Mouse (Mus musculus) spleen, adult 18-20 months (tissue): ENCODE data around the gene Map6.

Experiments used
- DNase-seq, 2 experiments: peaks; one replicate each; pipeline ENCODE4 v3.0.0; 2022; ENCODE audit warnings: mixed read lengths in 2 of 2

Gene Map6

DNA sequence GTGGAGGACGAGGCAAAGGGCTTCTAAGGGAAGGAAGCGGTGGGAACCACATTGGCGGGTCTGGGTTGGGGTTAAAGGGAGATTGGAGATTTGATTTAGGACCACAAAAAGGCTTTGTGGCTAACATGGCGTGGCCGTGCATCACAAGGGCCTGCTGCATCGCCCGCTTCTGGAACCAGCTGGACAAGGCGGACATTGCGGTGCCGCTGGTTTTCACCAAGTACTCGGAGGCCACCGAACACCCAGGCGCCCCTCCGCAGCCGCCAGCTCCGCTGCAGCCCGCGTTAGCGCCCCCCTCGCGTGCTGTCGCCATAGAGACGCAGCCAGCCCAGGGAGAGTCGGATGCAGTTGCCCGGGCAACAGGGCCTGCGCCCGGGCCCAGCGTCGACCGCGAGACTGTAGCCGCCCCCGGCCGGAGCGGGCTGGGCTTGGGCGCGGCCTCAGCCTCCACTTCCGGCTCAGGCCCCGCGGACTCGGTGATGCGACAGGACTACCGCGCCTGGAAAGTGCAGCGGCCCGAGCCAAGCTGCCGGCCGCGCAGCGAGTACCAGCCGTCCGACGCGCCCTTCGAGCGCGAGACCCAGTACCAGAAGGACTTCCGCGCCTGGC is 754 bp downstream of the Map6 start:
- peak in 1 of 2 experiments; percentile 13 for DNase-seq

DNA sequence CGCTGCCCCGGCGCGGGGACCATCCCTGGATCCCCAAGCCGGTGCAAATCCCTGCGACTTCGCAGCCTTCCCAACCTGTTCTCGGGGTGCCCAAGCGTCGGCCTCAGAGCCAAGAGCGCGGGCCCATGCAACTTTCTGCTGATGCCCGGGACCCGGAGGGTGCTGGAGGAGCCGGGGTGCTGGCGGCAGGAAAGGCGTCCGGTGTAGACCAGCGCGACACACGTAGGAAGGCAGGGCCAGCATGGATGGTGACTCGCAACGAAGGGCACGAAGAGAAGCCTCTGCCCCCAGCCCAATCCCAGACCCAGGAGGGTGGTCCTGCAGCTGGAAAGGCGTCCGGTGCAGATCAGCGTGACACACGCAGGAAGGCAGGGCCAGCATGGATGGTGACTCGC is 1.3 kb downstream of the Map6 start:
- no peak for DNase-seq

DNA sequence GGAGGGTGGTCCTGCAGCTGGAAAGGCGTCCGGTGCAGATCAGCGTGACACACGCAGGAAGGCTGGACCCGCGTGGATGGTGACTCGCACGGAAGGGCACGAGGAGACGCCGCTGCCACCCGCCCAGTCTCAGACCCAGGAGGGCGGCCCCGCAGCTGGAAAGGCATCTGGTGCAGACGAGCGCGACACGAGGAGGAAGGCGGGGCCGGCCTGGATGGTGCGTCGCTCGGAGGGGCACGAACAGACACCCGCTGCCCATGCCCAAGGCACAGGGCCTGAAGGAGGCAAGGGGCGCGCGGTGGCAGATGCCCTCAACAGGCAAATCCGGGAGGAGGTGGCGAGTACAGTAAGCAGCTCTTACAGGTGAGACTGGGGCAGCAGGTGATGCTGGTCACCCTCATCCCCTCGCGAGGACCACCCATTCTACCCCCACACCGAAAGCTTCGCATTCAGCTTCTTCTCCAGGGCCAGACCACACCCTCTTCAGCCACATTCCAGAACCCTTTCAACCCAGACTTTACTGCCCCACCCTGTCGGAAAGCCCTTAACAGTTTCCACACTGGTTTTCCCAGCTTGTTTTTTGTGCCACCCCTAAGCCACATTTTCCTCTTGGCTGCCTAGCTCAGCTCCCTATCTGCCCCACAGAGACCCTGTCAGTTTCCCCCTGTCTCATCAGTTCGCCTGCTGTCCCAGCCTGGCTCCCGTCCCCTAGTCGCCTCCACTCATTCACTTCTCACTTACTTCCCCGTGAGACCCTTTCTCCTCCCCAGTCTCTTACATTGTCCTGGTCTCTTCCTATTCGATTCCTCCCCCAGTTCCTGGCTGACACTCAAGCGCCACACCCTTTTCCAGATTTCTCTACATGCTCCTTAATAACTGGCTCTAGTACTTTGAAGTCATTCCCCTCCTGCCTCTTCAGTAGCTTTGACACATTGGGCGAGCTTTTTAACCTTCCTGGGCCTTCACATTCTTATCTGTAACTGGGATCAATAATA is 2.0 kb downstream of the Map6 start:
- DNase-seq: no peak

DNA sequence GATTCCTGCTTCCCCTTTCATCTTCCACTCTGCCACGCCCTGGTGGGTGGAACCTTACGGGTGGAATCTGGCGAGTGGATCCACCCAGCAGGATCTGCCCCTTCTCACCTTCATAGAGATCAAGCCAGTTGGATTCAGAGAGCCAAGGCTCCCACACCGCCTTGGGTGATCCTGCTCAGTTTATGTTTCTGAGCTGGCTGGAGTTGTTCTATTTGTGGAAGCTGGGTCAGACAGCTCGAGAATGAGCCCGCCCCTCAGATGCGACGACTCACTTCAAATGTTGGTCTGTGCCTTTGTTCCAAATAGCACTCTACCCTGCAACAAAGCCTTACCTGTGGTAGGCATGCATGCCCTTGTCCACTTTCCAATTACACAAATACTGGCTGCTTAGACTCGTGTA is 4.4 kb downstream of the Map6 start:
- no peak for DNase-seq

DNA sequence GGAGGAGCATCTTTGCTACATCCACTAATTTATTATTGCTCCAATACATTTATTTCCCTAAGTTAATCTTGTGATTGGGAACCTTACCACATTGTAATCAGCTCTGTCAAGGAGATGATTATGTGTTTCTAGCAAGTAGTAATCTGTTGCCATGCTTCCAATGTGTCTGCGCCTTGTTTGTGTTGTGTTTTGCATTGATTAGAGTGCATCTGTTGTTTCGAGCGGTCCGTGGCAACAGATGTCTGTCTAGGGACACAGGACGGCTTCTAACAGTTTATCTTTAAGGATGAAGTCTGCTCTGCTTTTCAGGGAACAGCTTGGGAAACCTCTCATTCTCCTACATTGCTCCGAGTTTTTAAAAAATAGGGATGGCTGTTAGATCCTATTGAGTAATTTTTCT is 7.9 kb downstream of the Map6 start:
- no peak for DNase-seq

DNA sequence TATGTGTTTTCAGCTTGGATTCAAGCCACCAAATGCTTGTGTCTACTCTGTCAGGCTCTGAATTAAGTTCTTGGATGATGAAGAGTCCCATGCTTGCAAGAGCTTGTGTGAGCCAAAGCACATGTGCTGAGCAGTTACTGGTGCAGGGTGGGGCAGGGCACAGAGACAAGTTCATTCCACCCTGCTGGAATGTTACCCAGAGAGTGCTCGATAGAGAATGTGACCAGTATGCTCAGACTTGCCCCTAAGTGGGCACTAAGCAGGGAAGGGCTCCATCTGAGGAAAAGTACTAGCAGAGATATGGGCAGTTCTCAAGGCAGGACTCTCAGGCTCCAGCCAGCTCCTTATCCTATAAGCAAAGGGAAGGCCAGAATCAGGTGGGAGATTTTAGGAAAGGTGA is 9.4 kb downstream of the Map6 start:
- DNase-seq: no peak

DNA sequence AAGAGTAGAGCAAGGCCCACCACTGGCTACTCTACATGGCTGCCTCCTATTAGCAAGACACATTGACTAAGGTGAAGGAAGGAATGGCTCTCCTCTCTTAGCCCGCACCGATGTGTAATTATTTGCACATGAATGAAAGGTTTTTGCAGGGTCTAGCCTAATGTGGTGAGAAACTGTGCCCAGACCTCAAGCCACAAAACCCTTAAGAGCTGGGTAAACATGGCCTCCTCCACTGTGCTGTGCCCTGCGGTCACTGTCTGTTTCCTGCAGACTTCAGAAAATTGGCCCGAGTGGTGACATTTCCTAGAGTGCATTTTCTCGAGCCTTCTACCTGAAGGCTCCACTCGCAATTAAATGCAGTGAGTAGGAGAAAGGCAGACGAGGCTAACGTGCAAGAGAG is 11.1 kb downstream of the Map6 start:
- no peak for DNase-seq

DNA sequence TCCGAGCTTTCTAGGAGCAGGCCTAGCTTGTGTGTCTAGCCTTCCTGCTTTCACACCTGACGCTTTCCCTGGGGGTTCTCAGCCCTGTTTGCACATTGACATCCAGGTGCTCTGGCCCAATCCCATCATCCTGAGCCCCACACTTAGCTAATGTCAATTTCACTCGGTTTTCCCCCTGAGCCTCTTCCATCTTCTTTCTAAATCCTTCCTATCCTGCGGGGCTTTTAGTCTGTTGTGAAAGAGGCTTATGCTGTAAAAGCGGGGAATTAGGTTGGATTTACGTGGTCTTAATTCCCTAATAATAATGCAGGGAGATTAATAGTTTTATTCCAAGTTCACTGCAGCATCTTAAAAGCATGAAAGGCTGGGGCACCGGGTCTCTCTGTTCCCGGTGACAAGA is 12.3 kb downstream of the Map6 start:
- DNase-seq: no peak

DNA sequence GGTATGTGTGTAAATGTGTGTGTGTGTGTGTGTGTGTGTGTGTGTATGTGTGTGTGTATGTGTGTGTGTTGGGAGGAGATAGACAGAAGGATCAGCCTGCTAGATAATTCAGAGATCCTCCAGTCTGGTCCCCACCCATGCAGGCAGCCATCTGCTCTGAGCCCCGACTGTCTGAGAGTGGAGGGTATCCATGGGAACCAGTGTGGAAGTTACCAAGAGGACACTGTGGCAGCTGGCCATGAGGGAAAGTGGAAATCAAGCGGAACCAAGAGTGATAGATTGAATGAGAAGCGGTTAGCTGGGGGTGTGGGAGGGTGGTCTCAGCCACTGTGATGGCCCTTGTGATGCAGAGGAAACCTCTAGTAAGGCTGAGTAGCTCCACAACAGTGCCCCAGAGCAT is 20.0 kb downstream of the Map6 start:
- no peak for DNase-seq

DNA sequence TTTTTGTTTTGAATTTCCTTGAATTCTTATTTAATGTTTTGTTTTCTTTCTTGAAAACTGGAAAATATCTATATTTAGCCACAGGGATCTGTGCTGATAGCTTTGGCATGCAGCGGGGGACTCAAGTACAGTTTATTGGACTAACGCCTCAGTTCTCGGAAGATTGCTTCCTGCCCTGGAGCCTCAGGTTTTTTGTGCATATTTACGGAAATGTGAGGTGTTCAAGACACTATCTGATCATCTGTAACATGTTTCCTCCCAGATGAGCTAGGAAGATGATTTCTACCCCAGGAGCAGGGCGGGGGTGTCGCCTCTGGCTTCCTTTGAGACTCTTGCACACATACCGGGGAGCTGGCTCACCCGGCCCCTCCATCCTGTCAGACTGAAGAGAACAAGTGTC is 22.8 kb downstream of the Map6 start:
- DNase-seq: no peak

DNA sequence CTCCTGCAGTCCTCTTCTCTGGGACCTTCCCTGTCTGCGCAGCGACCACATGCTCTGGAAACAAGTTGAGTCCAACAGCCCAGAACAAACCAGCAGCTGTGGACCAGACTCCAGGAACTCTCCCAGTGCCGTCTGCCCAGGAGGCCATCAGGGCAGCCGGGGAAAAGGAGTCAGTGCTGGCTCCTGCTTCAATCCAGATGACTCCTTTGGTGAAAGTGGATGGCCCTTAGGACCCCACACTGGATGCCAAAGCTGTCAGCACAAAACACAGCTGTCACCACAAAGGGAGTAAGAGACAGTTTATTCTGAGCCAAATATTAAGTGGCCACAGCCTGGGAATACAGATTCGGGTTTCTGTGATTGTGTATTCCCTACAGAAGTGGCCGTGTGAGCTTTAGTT is 23.7 kb downstream of the Map6 start:
- no peak for DNase-seq

DNA sequence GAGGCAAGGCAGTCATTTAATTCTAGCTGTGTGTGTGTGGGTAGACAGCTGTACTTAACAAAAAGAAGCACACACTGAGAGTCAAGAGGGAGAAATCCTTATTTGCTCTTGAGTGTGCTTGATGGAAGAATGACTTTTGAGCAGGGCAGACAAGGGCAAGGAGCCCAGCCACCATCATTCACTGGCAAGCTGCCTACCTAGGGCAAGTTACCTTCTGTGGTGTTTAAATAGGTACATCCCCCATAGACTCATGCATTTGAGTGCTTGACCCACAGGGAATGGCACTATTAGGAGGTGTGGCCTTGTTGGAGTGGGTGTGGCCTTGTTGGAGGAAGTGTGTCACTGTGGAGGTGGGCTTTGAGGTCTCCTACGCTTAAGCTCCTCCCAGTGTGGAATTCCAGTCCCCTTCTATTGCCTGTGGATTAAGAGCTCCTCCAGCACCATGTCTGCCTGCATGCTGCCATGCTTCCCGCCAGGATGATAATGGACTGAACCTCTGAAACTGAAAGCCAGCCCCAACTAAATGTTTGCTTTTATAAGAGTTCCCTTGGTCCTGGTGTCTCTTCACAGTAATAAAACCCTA is 27.0 kb downstream of the Map6 start:
- DNase-seq: no peak

DNA sequence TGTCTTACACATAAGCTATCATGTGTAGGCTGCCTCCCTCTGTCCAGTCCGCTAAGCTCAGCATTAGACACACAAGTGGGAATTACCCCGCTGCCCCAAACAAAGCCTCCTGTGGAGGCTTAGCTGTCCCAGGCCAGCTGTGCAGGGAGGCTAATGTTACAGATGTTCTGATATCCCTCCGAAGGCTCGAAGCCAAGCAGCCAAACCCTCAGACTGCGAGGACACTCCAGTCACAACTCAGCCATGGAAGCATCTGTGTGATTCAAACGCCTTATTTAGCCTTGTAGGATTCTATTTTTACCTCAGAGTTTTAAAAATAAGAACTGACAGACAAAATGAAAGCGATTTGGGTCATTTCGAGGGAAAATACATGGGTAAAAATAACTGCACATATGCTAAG is 27.9 kb downstream of the Map6 start:
- no peak for DNase-seq

DNA sequence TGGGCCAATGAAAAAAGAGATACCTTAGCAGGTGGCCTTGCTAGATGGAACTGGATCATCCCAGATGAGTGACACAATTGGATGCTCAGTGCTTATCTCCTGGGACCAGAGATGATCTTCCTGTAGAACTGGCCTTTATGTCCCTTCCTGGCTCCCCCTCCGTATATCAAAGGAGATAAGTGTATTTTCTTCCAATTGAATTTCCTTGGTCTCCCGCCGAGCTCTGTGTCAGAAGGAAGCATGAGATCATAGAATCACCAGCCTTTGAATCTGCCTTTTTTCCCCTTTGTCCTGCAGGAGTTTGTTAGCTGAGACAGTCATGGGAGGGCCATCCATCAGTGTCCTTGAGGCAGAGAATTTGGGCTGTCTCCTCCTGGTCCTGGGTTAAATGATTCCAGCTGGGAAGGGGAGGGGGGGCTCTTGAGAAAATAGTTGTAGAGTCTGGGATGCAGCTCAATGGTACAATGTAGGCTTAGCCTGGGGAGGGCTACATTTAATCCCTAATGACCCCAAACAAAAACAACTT is 33.5 kb downstream of the Map6 start:
- DNase-seq: no peak

DNA sequence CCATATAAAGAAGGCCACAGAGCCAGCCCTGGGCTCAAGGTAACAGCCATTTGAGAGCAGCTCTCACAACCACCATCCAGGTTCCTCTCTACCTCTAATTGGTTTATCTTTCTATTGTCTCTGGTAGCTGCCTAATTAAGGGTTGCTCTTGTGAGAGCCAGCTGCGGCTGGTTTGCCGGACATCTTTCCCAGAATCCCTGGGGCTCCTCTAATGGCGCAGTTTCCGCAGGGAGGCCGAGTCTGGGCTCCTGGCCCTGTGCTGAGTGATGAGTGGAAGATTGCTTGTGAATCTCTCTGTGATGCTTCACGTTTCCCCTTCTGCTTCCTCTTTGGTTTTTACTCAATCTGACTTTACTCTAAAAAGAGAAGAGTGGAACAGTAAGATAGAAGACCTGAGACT is 36.8 kb downstream of the Map6 start:
- DNase-seq: no peak

DNA sequence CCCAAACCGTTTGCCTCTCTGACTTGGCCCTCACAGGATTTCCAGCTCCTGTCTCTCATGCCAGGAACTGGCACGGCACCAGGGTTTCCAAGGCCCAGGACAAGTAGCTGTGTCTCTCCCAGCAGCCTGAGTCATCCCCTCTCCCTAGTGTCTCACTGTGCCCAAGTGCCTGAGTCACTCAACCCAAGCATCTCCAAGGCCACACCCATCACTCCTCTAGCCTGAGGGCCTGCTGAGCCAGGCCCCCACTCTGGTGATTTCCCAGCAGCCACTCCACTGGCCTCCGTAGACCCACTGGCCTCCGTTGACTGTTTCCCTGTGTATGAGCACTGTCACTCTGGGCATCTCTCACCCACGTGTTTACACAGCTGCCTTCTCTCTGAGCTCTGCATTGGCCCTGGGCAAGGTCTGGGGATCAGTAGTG is 37.7 kb downstream of the Map6 start:
- DNase-seq: peak in 1 of 2 experiments; percentile 7

DNA sequence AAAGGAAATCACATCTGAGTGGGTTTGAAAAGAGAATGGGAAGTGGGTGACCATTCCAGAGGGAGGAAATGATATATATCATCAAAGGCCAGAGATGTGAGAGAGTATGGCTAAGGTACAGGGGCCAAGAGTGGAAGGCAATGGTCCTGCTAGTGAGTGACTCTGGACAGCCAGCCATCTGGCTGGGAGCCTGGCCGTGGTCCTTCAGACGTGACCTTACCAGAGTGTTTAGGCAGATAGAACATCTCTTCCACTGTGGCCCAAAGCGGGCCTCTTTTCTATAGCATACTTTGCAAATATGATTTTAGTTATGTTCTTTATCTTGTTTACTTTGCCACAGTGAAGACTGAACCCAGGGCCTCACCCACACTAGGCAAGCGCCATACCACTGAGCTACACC is 38.4 kb downstream of the Map6 start:
- DNase-seq: no peak

DNA sequence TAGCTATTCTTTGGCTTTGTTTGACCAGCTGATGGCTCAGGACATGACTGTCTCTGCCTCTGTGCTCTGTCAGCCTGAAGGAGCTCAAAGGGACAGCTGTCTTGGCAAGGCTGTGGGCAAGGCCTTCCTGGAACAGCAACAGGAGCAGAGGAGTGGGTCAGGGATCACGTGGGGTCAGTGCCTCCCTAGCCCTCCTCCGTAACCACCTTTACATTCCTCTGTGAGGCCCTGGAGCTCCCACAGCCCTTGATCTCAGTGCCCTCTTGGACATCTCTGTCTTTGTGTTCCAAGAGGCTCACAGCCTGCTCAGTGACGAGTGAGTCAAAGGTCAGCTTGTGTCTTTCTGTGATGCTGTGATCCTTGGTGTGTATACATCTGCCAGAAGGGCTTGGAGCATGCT is 39.4 kb downstream of the Map6 start:
- no peak for DNase-seq

DNA sequence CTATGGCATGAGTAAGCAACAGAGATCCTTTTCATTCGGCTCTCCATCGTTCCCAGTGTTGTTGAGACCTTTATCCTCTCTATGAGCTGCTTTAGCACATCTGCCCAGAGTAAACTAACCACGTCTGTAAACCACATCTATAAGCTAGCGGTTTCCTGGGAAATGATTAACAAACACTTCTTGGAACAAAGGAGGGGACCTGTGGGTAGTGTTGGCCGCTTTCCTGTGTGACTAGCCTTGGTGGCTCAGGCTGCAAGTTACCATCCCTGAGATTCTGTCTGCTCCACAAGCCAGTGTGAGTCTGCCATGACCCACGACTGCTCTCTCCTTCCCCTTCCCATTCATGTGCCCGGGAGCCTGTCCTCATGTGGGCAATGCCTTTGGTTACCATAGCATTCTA is 44.2 kb downstream of the Map6 start:
- no peak for DNase-seq

DNA sequence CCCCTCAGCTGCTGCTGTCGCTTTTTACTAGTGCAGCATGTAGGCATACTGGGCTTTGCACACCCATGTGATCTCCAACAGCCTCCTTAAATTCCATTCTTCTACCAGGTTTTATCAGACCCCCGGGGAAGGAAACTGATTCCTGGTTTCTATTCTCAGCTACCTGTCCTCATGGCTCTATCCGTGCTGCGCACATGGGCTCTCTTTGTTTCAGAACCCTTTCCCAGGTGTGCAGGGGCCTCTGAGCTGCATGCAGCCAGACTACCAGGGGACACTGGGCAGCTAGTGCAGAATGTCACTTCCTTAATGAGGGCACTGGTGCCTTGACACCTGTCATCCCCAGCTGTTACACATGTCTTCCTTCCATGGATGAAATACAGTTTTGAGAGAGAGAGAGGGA is 44.8 kb downstream of the Map6 start:
- DNase-seq: no peak

DNA sequence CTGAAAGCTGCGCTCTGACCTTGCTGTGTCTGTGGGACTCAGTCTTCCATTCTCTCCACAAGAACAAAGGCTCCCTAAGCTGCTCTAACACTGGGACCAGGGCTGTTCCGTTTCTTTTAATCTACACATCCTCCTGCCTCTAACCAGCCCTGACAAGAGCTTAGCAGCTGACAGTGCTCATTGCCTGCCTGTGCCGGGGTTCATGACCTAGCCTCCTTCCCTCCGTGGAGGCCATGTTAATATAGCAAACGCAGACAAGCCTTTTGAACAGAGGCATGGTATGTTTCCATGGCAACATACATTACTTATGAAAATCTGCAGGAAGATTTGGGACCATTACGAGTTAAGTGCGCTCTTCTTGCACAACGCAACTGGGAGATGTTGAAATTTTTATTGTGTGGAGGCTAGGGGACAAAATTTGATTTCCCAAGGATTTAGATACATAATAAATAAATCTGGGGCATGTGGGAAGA is 45.5 kb downstream of the Map6 start:
- no peak for DNase-seq

DNA sequence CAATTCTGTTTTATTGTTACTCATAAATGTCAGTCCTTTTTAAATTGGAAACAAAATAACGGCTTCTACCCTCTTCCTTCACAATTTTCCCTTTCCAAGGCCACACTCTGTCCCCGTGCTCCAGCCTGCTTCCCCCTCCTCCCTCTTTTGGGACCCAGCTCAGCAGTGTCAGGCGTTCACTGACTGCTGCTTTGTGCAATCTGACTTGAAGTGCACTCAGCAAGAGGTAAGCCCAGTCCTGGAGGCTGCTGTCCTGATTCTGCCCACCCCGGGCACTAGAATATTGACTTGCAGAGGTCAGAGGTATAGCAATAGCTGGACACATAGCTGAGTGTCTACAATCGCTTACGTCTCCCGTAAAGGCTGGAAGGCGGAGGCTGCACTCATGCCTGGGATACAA is 46.0 kb downstream of the Map6 start:
- DNase-seq: no peak

DNA sequence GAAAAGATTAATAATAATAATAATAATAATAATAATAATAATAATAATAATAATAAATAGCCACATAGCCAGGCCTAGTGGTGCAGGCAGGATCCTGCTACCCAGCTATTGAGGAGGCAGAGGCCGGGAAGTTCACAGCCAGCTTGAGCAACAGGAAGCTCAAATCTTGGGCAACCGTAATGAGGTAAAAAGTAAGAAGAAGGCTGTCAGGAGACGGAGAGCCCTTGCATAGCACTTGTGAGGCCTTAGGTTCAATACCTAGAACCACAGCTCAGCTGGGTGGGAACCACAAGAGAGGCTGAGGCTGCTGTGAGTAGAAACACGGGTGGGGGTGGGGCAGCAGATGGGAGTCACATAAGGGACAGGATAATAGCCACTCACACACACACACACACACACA is 47.3 kb downstream of the Map6 start:
- no peak for DNase-seq

DNA sequence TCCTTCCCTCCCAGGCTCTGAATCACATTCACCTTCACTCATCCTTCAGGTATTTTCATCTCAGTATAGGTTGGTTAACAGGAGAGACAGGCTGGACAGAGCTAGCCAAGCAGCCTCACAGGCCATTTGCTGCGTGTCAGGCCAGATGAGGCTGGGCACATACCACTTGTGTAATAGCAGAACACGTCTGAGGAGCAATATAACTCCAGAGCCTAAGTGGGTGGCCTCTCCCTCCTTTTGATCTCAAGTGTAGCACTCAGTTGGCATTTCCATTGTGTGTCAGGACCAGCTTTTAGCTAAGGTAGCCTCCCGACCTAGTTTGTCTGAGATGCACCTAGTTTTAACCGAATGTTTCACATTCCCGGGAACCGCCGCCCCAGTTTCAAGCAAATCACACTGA is 49.0 kb downstream of the Map6 start:
- no peak for DNase-seq
